Mouse (Mus musculus) neutrophil, adult 5-6 weeks (primary cell): Measurements from ENCODE around the gene Adgre1. TPM values are rescaled to one million over a fixed set of nuclear protein-coding genes. Genes with fewer than 3 reads are reported as not detected.

Experiments
- ATAC-seq: fragments of 151-379, 151-347 bp; 2 replicates; pipeline ENCODE4 v1.8.0; 2017; ENCODE audit warnings: mild to moderate bottlenecking, moderate TSS enrichment; ENCODE audit not compliant: insufficient number of reproducible peaks, poor library complexity, low FRiP score, severe bottlenecking; ENCODE audit errors: extremely low read depth
- total RNA-seq: library from RNA; stranded (forward); fragments of 200-1000 nt; gene quantifications from 2 replicates; pipeline ENCODE4 v1.2.3, GENCODE M21; 2017

Gene Adgre1
- total RNA-seq, 1 experiment from 2014 or later = 63.0 TPM

DNA sequence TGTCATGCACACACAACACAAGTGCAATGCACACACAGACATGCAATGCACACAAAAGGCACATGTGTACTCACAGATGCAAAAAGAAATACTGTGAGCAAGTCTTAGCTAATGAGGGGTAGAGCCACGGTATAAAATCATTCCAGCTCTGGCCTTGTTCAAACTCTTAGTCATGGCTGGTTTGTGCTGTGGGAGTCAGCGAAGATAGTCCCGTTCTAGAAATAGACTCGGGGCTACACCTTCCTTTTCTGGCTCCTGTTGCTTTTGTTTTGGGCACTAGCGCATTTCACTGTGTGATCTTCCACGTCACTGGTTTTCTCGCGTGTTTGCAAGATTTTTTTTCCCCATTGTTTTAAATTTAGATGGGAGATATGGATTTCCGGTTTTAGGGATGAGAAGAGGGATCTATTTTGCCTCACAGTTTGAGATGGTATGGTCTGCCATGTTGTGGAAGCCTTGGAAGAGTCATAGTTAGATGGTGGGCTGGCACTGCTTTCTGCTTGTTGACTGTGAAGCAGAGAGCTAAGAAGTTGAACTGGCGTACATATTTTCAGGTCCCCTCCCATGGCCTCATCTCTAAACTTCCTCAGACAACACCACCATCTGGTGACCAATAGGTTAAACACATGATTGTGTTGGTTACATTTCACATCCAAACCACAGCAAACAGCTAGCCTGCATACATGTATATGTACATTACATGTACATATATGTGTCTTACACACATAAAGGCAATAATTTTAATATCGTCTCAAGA, 1.2 kb downstream of the Adgre1 start:
- ATAC-seq = peak; percentile 76

Other genes starting within 250 kb of the Adgre1 start
- gene Cd70, start 208.9 kb upstream of the Adgre1 start, total RNA-seq = not detected in 2 replicates
- 79.1 and 86.9 TPM in 2 replicates for gene Tnfsf14, start 164.5 kb upstream of the Adgre1 start, total RNA-seq
- 164 TPM in 2 replicates for gene C3, start 130.6 kb upstream of the Adgre1 start, total RNA-seq
- gene Gpr108, start 110.2 kb upstream of the Adgre1 start, total RNA-seq = 26.2 and 34.1 TPM in 2 replicates
- gene Trip10, start 109.2 kb upstream of the Adgre1 start, total RNA-seq = 3.4 and 4.1 TPM in 2 replicates
- 373 and 377 TPM in 2 replicates for gene Vav1, start 79.6 kb upstream of the Adgre1 start, total RNA-seq
- under 0.01 and 0.12 TPM in 2 replicates for gene Vmn2r120, start 186.8 kb downstream of the Adgre1 start, total RNA-seq